Mouse (Mus musculus) embryonic fibroblast, embryonic 13.5 days (primary cell): Measurements from ENCODE around the gene BC025920.

Source experiments
- CTCF ChIP-seq: IDR thresholded peaks from 2 replicates; pipeline ENCODE4 v1.5.1; 2011; ENCODE audit warnings: mild to moderate bottlenecking, control low read depth, low read length, moderate library complexity, borderline replicate concordance; ENCODE audit not compliant: insufficient read depth
- POLR2A ChIP-seq: IDR thresholded peaks from 2 replicates; pipeline ENCODE4 v1.6.1; 2011; ENCODE audit warnings: low read depth, mild to moderate bottlenecking, control low read depth, low read length, moderate library complexity

- TF ChIP-seq POLR2A = no peak
- TF ChIP-seq CTCF = no peak
These were observed 9.4 kb downstream of the BC025920 start for GRCm38 (mm10) chr10:81615486-81615885.
